Mouse (Mus musculus) lung, postnatal 0 days (tissue): ENCODE measurements at regions not wholly inside any gene's neighbourhood (a gene's known extent, or its start where the extent isn't known, plus 50 kb on each side); places are given as distances from the start of the nearest gene placed in this dataset.

Experiments
- ATAC-seq: fragments of 200-750 bp; cut with Nextera tagmentation; 2 replicates; pipeline ENCODE4 v1.8.0; 2017; ENCODE audit warnings: moderate library complexity
- DNase-seq: peaks from one replicate; pipeline ENCODE4 v3.0.0-alpha.2; 2016; ENCODE audit warnings: low spot score
- H3K27ac ChIP-seq: fragments of 300-500 bp; sonication (generic); 2 replicates; pipeline ENCODE4 v1.5.1; 2014; ENCODE audit warnings: antibody characterized with exemption, mild to moderate bottlenecking, low read length, mixed read lengths
- H3K27me3 ChIP-seq: fragments of 300-500 bp; sonication (generic); replicated peaks from 2 replicates; pipeline ENCODE4 v1.6.1; 2014; ENCODE audit warnings: low read length, mixed read lengths; ENCODE audit not compliant: insufficient read depth
- H3K36me3 ChIP-seq: fragments of 300-500 bp; sonication (generic); 2 replicates; pipeline ENCODE4 v1.6.1; 2014; ENCODE audit warnings: low read length, mixed read lengths; ENCODE audit not compliant: insufficient read depth
- H3K4me1 ChIP-seq: fragments of 300-500 bp; sonication (generic); 2 replicates; pipeline ENCODE4 v1.6.1; 2014; ENCODE audit warnings: antibody characterized with exemption, low read depth, low read length, mixed read lengths; ENCODE audit not compliant: insufficient read depth
- H3K4me2 ChIP-seq: fragments of 300-500 bp; sonication (generic); replicated peaks from 2 replicates; pipeline ENCODE4 v1.6.1; 2014; ENCODE audit warnings: low read depth, mild to moderate bottlenecking, low read length, moderate library complexity, mixed read lengths
- H3K4me3 ChIP-seq: fragments of 300-500 bp; sonication (generic); 2 replicates; pipeline ENCODE4 v1.5.1; 2014; ENCODE audit warnings: low read depth, low read length
- H3K9ac ChIP-seq: fragments of 300-500 bp; sonication (generic); replicated peaks from 2 replicates; pipeline ENCODE4 v1.6.1; 2014; ENCODE audit warnings: low read depth, mild to moderate bottlenecking
- H3K9me3 ChIP-seq: fragments of 300-500 bp; sonication (generic); 2 replicates; pipeline ENCODE4 v1.6.1; 2016; ENCODE audit warnings: low read length, mixed read lengths
- CTCF ChIP-seq: IDR thresholded peaks from 2 replicates; pipeline ENCODE4 v1.5.1; 2016; ENCODE audit warnings: antibody characterized with exemption, mild to moderate bottlenecking
- EP300 ChIP-seq: IDR thresholded peaks from 2 replicates; pipeline ENCODE4 v1.6.1; 2016; ENCODE audit warnings: antibody characterized with exemption, mild to moderate bottlenecking, control low read depth
- WGBS: fragments of 180-500 bp; shearing (Covaris S2); extraction: QIAGEN DNeasy Blood & Tissue Kit; methylation state at CpG from one replicate; pipeline ENCODE4 v1.1.7; 2014; 5-methylcytosine and 5-hydroxymethylcytosine counted together

DNA sequence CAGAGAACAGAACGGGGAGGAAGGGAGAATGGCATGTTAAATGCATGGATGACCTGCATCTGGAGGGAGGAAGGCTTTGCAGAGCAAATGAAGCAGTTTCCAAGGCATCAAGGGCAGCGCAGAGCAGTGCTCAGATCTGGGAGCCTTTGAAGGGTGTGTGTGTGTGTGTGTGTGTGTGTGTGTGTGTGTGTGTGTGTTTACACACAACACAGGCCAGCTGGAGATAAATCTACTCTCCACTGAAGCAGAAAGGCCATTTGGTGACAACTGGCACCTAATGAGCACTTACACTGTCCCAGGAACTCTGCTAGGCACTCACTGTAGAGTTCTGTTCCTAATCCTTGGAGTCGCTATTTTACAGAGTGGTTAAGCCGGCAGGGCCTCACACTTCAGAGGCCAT, 84.3 kb upstream of the 1700016C15Rik start:
- Histone ChIP-seq H3K4me2 (no peak overlapping the region), H3K36me3 (no peaks in the 10 kb centered on the region), H3K4me1 (no peaks in the 10 kb centered on the region), H3K27me3 (no peaks in the 10 kb centered on the region), H3K4me3 (no peak overlapping the region), H3K27ac (no peak overlapping the region), H3K9ac (no peak overlapping the region), H3K9me3 (no peaks in the 10 kb centered on the region)
- TF ChIP-seq CTCF (no peak), EP300 (no peak)
- DNase-seq (no peak), ATAC-seq (no peak)
- 60% methylated on average over 4 of the region's 4 CpGs for WGBS

DNA sequence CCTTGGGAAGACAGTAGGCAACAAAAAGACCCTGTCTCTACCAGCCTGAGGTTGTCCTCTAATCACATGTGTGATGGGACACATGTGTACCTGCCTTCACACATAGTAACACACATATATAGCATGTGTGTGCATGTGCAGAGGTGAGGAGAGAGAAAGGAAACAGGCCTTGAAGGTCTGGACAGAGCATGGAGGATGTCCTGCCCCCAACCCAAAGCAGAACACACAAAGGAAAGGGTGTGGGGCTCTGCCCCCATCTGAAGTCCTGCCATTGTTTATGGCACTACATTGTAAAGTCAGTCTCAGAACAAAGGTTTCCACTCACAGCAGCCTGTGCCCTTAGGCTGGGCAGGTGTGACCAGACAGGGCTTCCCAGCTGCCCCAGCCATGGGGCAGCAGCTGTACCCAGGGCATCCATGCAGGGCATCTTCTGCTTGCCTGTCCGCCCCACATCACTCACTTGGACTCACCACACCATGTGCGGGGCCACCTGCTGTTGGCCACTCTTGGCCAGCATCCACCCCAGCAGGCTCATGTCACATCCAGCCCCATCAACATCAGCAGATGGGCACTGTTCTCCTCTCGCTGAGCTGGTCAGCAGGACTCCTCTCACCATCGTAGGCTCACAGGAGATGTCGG, 83.6 kb upstream of the 1700016C15Rik start:
- H3K27ac ChIP-seq: no peak overlapping the region
- H3K4me1 ChIP-seq: no peaks in the 10 kb centered on the region
- H3K9ac ChIP-seq: no peak overlapping the region
- no peaks in the 10 kb centered on the region for H3K9me3 ChIP-seq
- DNase-seq: no peak
- no peak overlapping the region for H3K4me2 ChIP-seq
- no peak for ATAC-seq
- H3K4me3 ChIP-seq: no peak overlapping the region
- no peaks in the 10 kb centered on the region for H3K36me3 ChIP-seq
- 63% methylated on average over 5 of the region's 5 CpGs for WGBS
- no peak for TF ChIP-seq CTCF
- no peak for TF ChIP-seq EP300
- no peaks in the 10 kb centered on the region for H3K27me3 ChIP-seq

DNA sequence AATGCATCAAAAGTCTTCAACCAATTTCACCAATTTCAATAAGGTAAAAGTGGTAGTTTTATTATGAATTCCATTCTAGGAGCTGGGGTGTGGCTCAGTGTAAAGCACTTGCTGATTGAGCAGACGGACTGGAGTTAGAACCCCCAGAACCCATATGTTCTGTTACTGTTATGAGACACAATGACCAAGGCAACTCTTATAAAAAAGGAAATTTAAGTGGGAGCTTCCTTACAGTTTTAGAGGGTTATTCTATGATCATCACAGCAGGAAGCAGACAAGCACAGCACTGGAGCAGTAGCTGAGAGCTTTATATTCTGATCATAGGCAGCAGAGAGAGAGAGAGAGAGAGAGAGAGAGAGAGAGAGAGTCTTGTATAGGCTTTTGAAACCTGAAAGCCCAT, 81.7 kb upstream of the 1700016C15Rik start:
- Histone ChIP-seq H3K9me3 (no peaks in the 10 kb centered on the region), H3K27ac (no peak overlapping the region), H3K4me1 (no peaks in the 10 kb centered on the region), H3K4me3 (no peak overlapping the region), H3K36me3 (no peaks in the 10 kb centered on the region), H3K4me2 (no peak overlapping the region), H3K27me3 (no peaks in the 10 kb centered on the region), H3K9ac (no peak overlapping the region)
- WGBS: 79% methylated on average over 1 of the region's 1 CpGs
- ATAC-seq: no peak
- no peak for DNase-seq
- TF ChIP-seq CTCF: no peak
- no peak for TF ChIP-seq EP300

DNA sequence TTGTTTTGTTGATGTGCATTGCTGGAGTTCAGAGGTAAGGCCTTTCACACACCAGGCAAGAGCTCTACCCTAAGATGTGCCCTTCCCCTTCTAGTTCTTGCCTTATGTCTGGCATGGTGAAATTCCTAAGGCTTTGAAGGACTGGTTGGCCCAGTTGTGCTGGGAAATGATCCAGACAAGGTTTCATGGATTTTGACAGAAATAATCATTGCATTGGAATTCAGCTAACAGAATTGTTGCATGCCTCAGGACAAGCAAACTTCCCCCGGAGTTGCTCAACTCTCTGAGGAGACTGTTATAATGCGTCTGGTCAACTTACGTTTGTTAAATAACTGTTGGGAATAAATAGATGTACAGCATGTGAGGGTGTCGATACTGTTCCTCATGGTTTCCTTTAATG, 80.6 kb upstream of the 1700016C15Rik start:
- no peaks in the 10 kb centered on the region for H3K4me1 ChIP-seq
- WGBS: 46% methylated on average over 4 of the region's 4 CpGs
- peak; percentile 54 for ATAC-seq
- H3K9me3 ChIP-seq: no peaks in the 10 kb centered on the region
- H3K9ac ChIP-seq: no peak overlapping the region
- TF ChIP-seq CTCF (no peak), EP300 (no peak)
- no peak overlapping the region for H3K27ac ChIP-seq
- no peak overlapping the region for H3K4me2 ChIP-seq
- H3K4me3 ChIP-seq: no peak overlapping the region
- peak; percentile 37 for DNase-seq
- H3K36me3 ChIP-seq: no peaks in the 10 kb centered on the region
- H3K27me3 ChIP-seq: no peaks in the 10 kb centered on the region

DNA sequence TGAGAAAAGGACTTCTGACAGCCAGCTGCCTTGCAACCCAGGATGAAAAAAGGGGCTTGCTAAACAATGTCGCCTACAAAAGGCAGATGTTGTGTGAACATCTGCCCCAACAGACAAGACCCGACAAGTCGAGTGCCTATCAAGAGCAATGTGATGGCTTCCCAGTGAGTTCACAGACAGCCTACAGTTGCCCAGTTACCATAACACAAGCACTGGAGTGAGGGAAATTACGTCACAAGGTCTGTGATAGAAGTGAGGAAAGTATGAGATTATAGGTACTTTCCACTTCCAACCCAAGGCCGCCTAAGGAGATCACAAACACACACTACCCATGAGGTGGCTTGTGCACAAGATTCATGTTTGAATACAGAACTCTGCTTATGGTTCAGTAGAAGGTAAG, 78.4 kb upstream of the 1700016C15Rik start:
- DNase-seq (no peak), ATAC-seq (no peak)
- Histone ChIP-seq H3K9me3 (no peaks in the 10 kb centered on the region), H3K27ac (no peak overlapping the region), H3K4me3 (no peak overlapping the region), H3K4me2 (no peak overlapping the region), H3K27me3 (no peaks in the 10 kb centered on the region), H3K9ac (no peak overlapping the region), H3K36me3 (no peaks in the 10 kb centered on the region), H3K4me1 (no peaks in the 10 kb centered on the region)
- TF ChIP-seq CTCF (no peak), EP300 (no peak)
- 67% methylated on average over 5 of the region's 5 CpGs for WGBS

DNA sequence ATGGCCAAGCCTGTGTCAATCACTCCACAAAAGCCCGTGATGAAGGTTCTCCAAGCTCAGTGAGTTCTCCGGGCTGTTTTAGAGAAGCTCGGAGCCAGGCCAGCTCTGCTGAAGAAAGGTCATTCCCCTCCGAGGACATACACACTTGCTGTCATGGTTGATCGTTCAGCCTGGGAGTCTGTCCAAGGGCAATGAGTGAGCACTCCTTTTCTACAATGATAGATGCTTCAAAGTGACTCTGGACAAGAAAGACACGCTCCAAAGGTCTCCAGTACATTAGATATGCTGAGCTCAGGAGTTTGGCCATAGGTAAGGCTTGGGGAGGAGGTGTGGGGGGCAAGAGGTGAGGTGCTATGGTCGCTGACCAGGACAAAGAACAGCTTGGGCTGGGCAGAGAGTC, 66.5 kb upstream of the 1700016C15Rik start:
- 70% methylated on average over 7 of the region's 7 CpGs for WGBS
- H3K4me2 ChIP-seq: no peak overlapping the region
- H3K36me3 ChIP-seq: no peaks in the 10 kb centered on the region
- no peak overlapping the region for H3K27ac ChIP-seq
- no peak for DNase-seq
- TF ChIP-seq CTCF (no peak), EP300 (no peak)
- H3K4me3 ChIP-seq: no peak overlapping the region
- no peaks in the 10 kb centered on the region for H3K27me3 ChIP-seq
- no peak for ATAC-seq
- H3K9ac ChIP-seq: no peak overlapping the region
- no peaks in the 10 kb centered on the region for H3K9me3 ChIP-seq
- no peaks in the 10 kb centered on the region for H3K4me1 ChIP-seq
